Mouse (Mus musculus) E14TG2a.4 (cell line): ENCODE results near the gene N4bp2.

Source experiments
- CTCF ChIP-seq: conservative IDR thresholded peaks from 2 replicates; pipeline ENCODE4 v1.5.1; 2014; ENCODE audit warnings: low read length
- NANOG ChIP-seq: IDR thresholded peaks from 2 replicates; pipeline ENCODE4 v1.6.1; 2014; ENCODE audit warnings: borderline replicate concordance, low read length, mixed read lengths
- POU5F1 ChIP-seq: IDR thresholded peaks from 2 replicates; pipeline ENCODE4 v1.6.1; 2014; ENCODE audit warnings: low read length, borderline replicate concordance

DNA sequence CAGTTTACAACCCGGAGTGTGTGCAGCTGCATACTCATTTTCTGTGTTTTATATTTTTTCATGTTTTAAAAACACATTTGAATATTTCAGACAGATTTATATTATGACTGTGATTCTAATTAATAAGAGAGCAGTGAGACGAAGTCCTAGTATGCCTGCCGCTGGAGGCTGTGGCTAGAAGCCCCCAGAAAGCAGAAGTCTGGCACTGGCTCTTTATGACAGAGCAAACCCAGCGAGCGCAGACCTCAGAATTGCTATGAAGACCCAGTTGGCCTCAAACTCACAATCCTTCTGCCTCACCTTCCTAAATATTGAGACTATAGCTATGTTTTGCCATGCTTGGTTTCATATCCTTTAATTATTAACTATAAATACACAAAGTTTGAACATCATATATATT lies 64.9 kb downstream of the N4bp2 start:
- TF ChIP-seq CTCF (no peak), NANOG (no peak), POU5F1 (no peak)
